ENCODE assay signal across 14 mouse cellular contexts in the genomic region with DNA sequence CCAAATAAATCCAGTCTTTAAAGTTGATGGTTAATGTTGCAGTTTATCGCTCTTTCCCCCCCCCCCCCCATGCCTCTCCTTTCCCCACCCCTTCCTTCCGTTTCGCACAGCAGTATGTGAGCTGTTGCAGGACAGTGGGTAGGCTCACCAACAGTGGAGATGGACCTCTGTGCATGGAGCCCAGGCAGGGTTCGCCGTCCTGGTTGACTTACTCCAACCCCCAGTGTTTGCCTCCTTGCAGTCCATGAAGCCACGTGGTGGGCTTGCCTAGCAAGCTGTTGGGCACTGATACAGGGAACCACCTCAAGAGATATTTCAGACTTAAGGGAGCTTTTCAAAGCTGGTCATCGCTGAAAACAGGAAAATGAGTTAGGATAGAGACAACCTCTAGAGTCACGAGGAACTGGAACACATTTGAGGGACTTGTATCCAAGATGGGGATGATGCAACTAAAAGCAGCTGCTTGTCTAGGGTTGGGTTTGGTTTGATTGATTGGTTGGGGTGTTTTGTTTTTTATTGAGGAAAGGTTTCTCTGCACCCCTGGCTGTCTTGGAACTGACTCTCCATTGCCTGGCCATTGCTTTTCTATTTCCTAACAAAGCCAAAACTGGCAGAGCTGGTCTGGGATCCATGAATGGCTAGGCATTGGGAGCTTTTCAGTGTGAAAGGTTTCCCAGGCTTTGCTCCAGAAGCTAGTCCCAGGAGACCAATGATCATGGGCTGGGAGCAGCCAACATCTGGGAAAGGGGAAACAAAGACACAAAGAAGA. TPM values are rescaled to one million over a fixed set of nuclear protein-coding genes. Genes with fewer than 3 reads are reported as not detected.
DNase-seq lines count a peak whose midpoint lies in the region; ATAC-seq and TF ChIP-seq lines count a peak whose summit lies in the region.
"Had no signal": no experiment of that assay in that cellular context is flagged by ENCODE, and none has a peak within 500 bp of the region (broad histone marks: within the 10 kb centered on the region; RNA-seq: fewer than 3 reads in every experiment).

No protein-coding gene starts in this region.

- H3K4me3 ChIP-seq in layer of hippocampus, adult 2 months: no peak overlapping the region
- H3K4me3 ChIP-seq: forebrain, embryonic 13.5 days had no signal

- ATAC-seq in megakaryocyte progenitor cell, adult 5-6 weeks (replicated peaks; ENCODE audit: poor library complexity): 0 out of 2 replicates have a peak, but pooled peaks have one; percentile 1
- ATAC-seq: forebrain, embryonic 13.5 days; hindbrain, embryonic 16.5 days had no signal

- peak overlapping the region; percentile 55; the same call in 1 of the 2 replicates for H3K27ac ChIP-seq in layer of hippocampus, adult 2 months
- H3K27ac ChIP-seq: forebrain, embryonic 13.5 days; liver, embryonic 14.5 days had no signal

- peak; percentile 42 for DNase-seq in adrenal gland, adult 2 months
- no peak for DNase-seq in adrenal gland, adult 18-20 months (ENCODE audit: low spot score in 2 of 2)
- DNase-seq in layer of hippocampus, adult 2 months (ENCODE audit: low spot score in 2 of 2): no peak
- DNase-seq in layer of hippocampus, postnatal 36 days: no peak
- peak; percentile 78 for DNase-seq in gonadal fat pad, adult 2 months (ENCODE audit: low read depth)
- DNase-seq in layer of hippocampus, adult 18-20 months (ENCODE audit: low spot score in 2 of 2): no peak
- no peak for DNase-seq in layer of hippocampus, postnatal 14 days (ENCODE audit: low spot score in 2 of 2)
- DNase-seq: cerebellum, adult 11 months; right cerebral cortex, postnatal 25 days; thymus, postnatal 25 days had no signal

- TF ChIP-seq CTCF in layer of hippocampus, adult 2 months (conservative IDR thresholded peaks at IDR 0.05): no peak

RNA-seq across cellular contexts. Expression of gene Tns2, which starts 2.9 kb away (rescaled TPM):
- 10 to 100 TPM; 75.2 to 91.8 TPM for total RNA-seq in adrenal gland, adult 2 months (2021)
- 101 and 107 TPM in 2 replicates for polyA plus RNA-seq in adrenal gland, adult 2 months (2012; rRNA removed)
- total RNA-seq in adrenal gland, adult 18-20 months (2021): 10 to 100 TPM; 76.9 to 89.5 TPM
- total RNA-seq in layer of hippocampus, adult 2 months (2021): 10 to 100 TPM; 18.4 to 25.0 TPM
- total RNA-seq in layer of hippocampus, postnatal 36 days (2021): 10 to 100 TPM; 10.7 to 22.0 TPM
- 92.6 and 151 TPM in 2 replicates for polyA plus RNA-seq in gonadal fat pad, adult 2 months (2012; rRNA removed)
- not detected in 2 replicates for total RNA-seq in megakaryocyte progenitor cell, adult 5-6 weeks (2015)
- total RNA-seq in megakaryocyte progenitor cell, adult 5-6 weeks (2017): not detected in 2 replicates
- total RNA-seq in layer of hippocampus, adult 18-20 months (2021): 10 to 100 TPM; 13.8 to 18.2 TPM
- 10 to 100 TPM; 10.0 to 15.8 TPM for total RNA-seq in layer of hippocampus, postnatal 14 days (2021)

RNA-seq across cellular contexts. Expression of gene Eif4b, which starts 23.8 kb away (rescaled TPM):
- total RNA-seq in adrenal gland, adult 2 months (2021): 100 to 1,000 TPM; 230 to 238 TPM
- 28.8 and 43.7 TPM in 2 replicates for polyA plus RNA-seq in adrenal gland, adult 2 months (2012; rRNA removed)
- total RNA-seq in adrenal gland, adult 18-20 months (2021): 100 to 1,000 TPM; 197 to 252 TPM
- total RNA-seq in layer of hippocampus, adult 2 months (2021): 100 to 1,000 TPM; 196 to 199 TPM
- total RNA-seq in layer of hippocampus, postnatal 36 days (2021): 100 to 1,000 TPM; 179 to 182 TPM
- 72.3 and 133 TPM in 2 replicates for polyA plus RNA-seq in gonadal fat pad, adult 2 months (2012; rRNA removed)
- total RNA-seq in megakaryocyte progenitor cell, adult 5-6 weeks (2015): 163 and 180 TPM in 2 replicates
- 394 and 459 TPM in 2 replicates for total RNA-seq in megakaryocyte progenitor cell, adult 5-6 weeks (2017)
- total RNA-seq in layer of hippocampus, adult 18-20 months (2021): 100 to 1,000 TPM; 197 to 203 TPM
- 100 to 1,000 TPM; 179 to 184 TPM for total RNA-seq in layer of hippocampus, postnatal 14 days (2021)

RNA-seq across cellular contexts. Expression of gene Spryd3, which starts 38.7 kb away (rescaled TPM):
- total RNA-seq in adrenal gland, adult 2 months (2021): 10 to 100 TPM; 27.4 to 48.9 TPM
- polyA plus RNA-seq in adrenal gland, adult 2 months (2012; rRNA removed): 38.3 and 48.4 TPM in 2 replicates
- total RNA-seq in adrenal gland, adult 18-20 months (2021): 10 to 100 TPM; 33.0 to 36.9 TPM
- total RNA-seq in layer of hippocampus, adult 2 months (2021): 100 to 1,000 TPM; 151 to 155 TPM
- 100 to 1,000 TPM; 141 to 151 TPM for total RNA-seq in layer of hippocampus, postnatal 36 days (2021)
- polyA plus RNA-seq in gonadal fat pad, adult 2 months (2012; rRNA removed): 60.3 and 67.4 TPM in 2 replicates
- 2.9 and 3.2 TPM in 2 replicates for total RNA-seq in megakaryocyte progenitor cell, adult 5-6 weeks (2015)
- 11.5 and 17.9 TPM in 2 replicates for total RNA-seq in megakaryocyte progenitor cell, adult 5-6 weeks (2017)
- total RNA-seq in layer of hippocampus, adult 18-20 months (2021): 100 to 1,000 TPM; 156 to 165 TPM
- total RNA-seq in layer of hippocampus, postnatal 14 days (2021): 100 to 1,000 TPM; 163 to 164 TPM

RNA-seq across cellular contexts. Expression of gene Igfbp6, which starts 46.8 kb away (rescaled TPM):
- 10 to 100 TPM; 37.7 to 71.0 TPM for total RNA-seq in adrenal gland, adult 2 months (2021)
- polyA plus RNA-seq in adrenal gland, adult 2 months (2012; rRNA removed): 65.0 and 78.9 TPM in 2 replicates
- total RNA-seq in adrenal gland, adult 18-20 months (2021): 10 to 100 TPM; 45.1 to 66.2 TPM
- 1 to 10 TPM; 6.9 to 7.7 TPM for total RNA-seq in layer of hippocampus, adult 2 months (2021)
- total RNA-seq in layer of hippocampus, postnatal 36 days (2021): 1 to 10 TPM; 8.2 to 8.9 TPM
- polyA plus RNA-seq in gonadal fat pad, adult 2 months (2012; rRNA removed): 136 and 152 TPM in 2 replicates
- total RNA-seq in megakaryocyte progenitor cell, adult 5-6 weeks (2015): not detected in 2 replicates
- not detected in 2 replicates for total RNA-seq in megakaryocyte progenitor cell, adult 5-6 weeks (2017)
- 10 to 100 TPM; 11.7 to 12.9 TPM for total RNA-seq in layer of hippocampus, adult 18-20 months (2021)
- 1 to 10 TPM; 3.0 to 4.0 TPM for total RNA-seq in layer of hippocampus, postnatal 14 days (2021)

RNA-seq across cellular contexts. Expression of gene Soat2, which starts 53.0 kb away (rescaled TPM):
- under 1 TPM; 0.35 to 0.49 TPM for total RNA-seq in adrenal gland, adult 2 months (2021)
- polyA plus RNA-seq in adrenal gland, adult 2 months (2012; rRNA removed): 0.88 and 0.92 TPM in 2 replicates
- total RNA-seq in adrenal gland, adult 18-20 months (2021): under 1 TPM; 0.26 to 0.56 TPM
- not detected for total RNA-seq in layer of hippocampus, adult 2 months (2021)
- under 1 TPM in 1 of 2 experiments, not detected in 1; 0.23 TPM for total RNA-seq in layer of hippocampus, postnatal 36 days (2021)
- 0.69 and 1.1 TPM in 2 replicates for polyA plus RNA-seq in gonadal fat pad, adult 2 months (2012; rRNA removed)
- total RNA-seq in megakaryocyte progenitor cell, adult 5-6 weeks (2015): 0.73 and 1.9 TPM in 2 replicates
- total RNA-seq in megakaryocyte progenitor cell, adult 5-6 weeks (2017): 1.2 and 3.3 TPM in 2 replicates
- under 1 TPM in 1 of 2 experiments, not detected in 1; 0.15 TPM for total RNA-seq in layer of hippocampus, adult 18-20 months (2021)
- total RNA-seq in layer of hippocampus, postnatal 14 days (2021): not detected
- polyA plus RNA-seq: hindbrain, embryonic 16.5 days had no signal

Comparison
In these comparisons a context has a peak if more than half of its experiments do, and no peak if none do; other contexts are left out.
1. DNase-seq: peak in adrenal gland, adult 2 months (single experiment) and gonadal fat pad, adult 2 months (single experiment); none in adrenal gland, adult 18-20 months (0 of 2), layer of hippocampus, adult 2 months (0 of 2), layer of hippocampus, postnatal 36 days (0 of 2), layer of hippocampus, adult 18-20 months (0 of 2) and layer of hippocampus, postnatal 14 days (0 of 2).
2. RNA of gene Tns2, which starts 2.9 kb away (total RNA-seq): 75.2 to 91.8 TPM in adrenal gland, adult 2 months, 76.9 to 89.5 TPM in adrenal gland, adult 18-20 months, 18.4 to 25.0 TPM in layer of hippocampus, adult 2 months, 10.7 to 22.0 TPM in layer of hippocampus, postnatal 36 days, 13.8 to 18.2 TPM in layer of hippocampus, adult 18-20 months and 10.0 to 15.8 TPM in layer of hippocampus, postnatal 14 days; not detected in megakaryocyte progenitor cell, adult 5-6 weeks; every median in the first group is over 10 times any median in the second.